Mouse (Mus musculus) MEL (cell line): ENCODE data around the gene Samd4. TPM values are rescaled to one million over a fixed set of nuclear protein-coding genes. Genes with fewer than 3 reads are reported as not detected.

Experiments used
- DNase-seq: peaks from one replicate; pipeline ENCODE4 v3.0.0; 2011; ENCODE audit warnings: low read depth, low spot score
- H3K27ac ChIP-seq: 2 replicates; pipeline ENCODE4 v1.5.1; 2012; ENCODE audit warnings: low read depth, mild to moderate bottlenecking, control low read depth, low read length, moderate library complexity; ENCODE audit not compliant: control insufficient read depth
- H3K27me3 ChIP-seq, 2 experiments: fragments of 150-350 bp in 1 of 2; sonication (generic) in 1 of 2; 2 replicates each; pipeline ENCODE4 v1.6.1; 2012; ENCODE audit warnings: low read length in 2 of 2, mild to moderate bottlenecking in 2 of 2, improper control_type of control experiment in 1 of 2, moderate library complexity in 1 of 2; ENCODE audit not compliant: insufficient read depth in 2 of 2, control insufficient read depth in 1 of 2
- H3K36me3 ChIP-seq, 2 experiments: 2 replicates each; pipeline ENCODE4 v1.6.1; 2012 to 2014; ENCODE audit warnings: low read length in 2 of 2, improper control_type of control experiment in 1 of 2, inconsistent platforms in 1 of 2, mild to moderate bottlenecking in 1 of 2; ENCODE audit not compliant: insufficient read depth in 2 of 2, control insufficient read depth in 1 of 2
- H3K4me1 ChIP-seq, 2 experiments: fragments of 150-350 bp in 1 of 2; sonication (generic) in 1 of 2; 2 replicates each; pipeline ENCODE4 v1.6.1; 2012; ENCODE audit warnings: low read length in 2 of 2, improper control_type of control experiment in 1 of 2, mild to moderate bottlenecking in 1 of 2; ENCODE audit not compliant: insufficient read depth in 2 of 2, control insufficient read depth in 1 of 2
- H3K4me3 ChIP-seq, 2 experiments: fragments of 150-350 bp in 1 of 2; sonication (generic) in 1 of 2; 2 replicates each; pipeline ENCODE4 v1.5.1; 2012; ENCODE audit warnings: low read depth in 2 of 2, low read length in 2 of 2, mild to moderate bottlenecking in 2 of 2, moderate library complexity in 2 of 2, control low read depth in 1 of 2, improper control_type of control experiment in 1 of 2; ENCODE audit not compliant: control insufficient read depth in 1 of 2, insufficient read depth in 1 of 2
- H3K79me2 ChIP-seq: 2 replicates; pipeline ENCODE4 v1.6.1; 2012; ENCODE audit warnings: mild to moderate bottlenecking, low read length, moderate library complexity; ENCODE audit not compliant: control insufficient read depth, poor library complexity, insufficient read depth
- H3K9ac ChIP-seq: 2 replicates; pipeline ENCODE4 v1.6.1; 2012; ENCODE audit warnings: low read depth, mild to moderate bottlenecking, control low read depth, low read length, moderate library complexity; ENCODE audit not compliant: control insufficient read depth, poor library complexity, severe bottlenecking
- H3K9me3 ChIP-seq: fragments of 150-350 bp; sonication (generic); replicated peaks from 2 replicates; pipeline ENCODE4 v1.6.1; 2012; ENCODE audit warnings: mild to moderate bottlenecking, low read length, improper control_type of control experiment, moderate library complexity; ENCODE audit not compliant: insufficient read depth
- CHD2 ChIP-seq: IDR thresholded peaks from 2 replicates; pipeline ENCODE4 v1.6.1; 2011; ENCODE audit warnings: low read length, improper control_type of control experiment
- E2F4 ChIP-seq: IDR thresholded peaks from 2 replicates; pipeline ENCODE4 v1.6.1; 2011; ENCODE audit warnings: low read depth, low read length, improper control_type of control experiment, borderline replicate concordance
- ETS1 ChIP-seq: IDR thresholded peaks from 2 replicates; pipeline ENCODE4 v1.6.1; 2012; ENCODE audit warnings: low read depth, mild to moderate bottlenecking, inconsistent platforms, low read length, improper control_type of control experiment, moderate library complexity
- GABPA ChIP-seq: IDR thresholded peaks from 2 replicates; pipeline ENCODE4 v1.6.1; 2012; ENCODE audit warnings: low read depth, mild to moderate bottlenecking, inconsistent platforms, low read length, improper control_type of control experiment, moderate library complexity
- GATA1 ChIP-seq: IDR thresholded peaks from 2 replicates; pipeline ENCODE4 v1.6.1; 2011; ENCODE audit warnings: low read depth, low read length, improper control_type of control experiment
- HCFC1 ChIP-seq: IDR thresholded peaks from 2 replicates; pipeline ENCODE4 v1.6.1; 2012; ENCODE audit warnings: low read depth, mild to moderate bottlenecking, inconsistent platforms, low read length, improper control_type of control experiment, moderate library complexity
- MAX ChIP-seq: IDR thresholded peaks from 2 replicates; pipeline ENCODE4 v1.6.1; 2011; ENCODE audit warnings: low read length, improper control_type of control experiment
- MAZ ChIP-seq: IDR thresholded peaks from 2 replicates; pipeline ENCODE4 v1.6.1; 2012; ENCODE audit warnings: low read depth, mild to moderate bottlenecking, inconsistent platforms, low read length, improper control_type of control experiment
- MYB ChIP-seq: IDR thresholded peaks from 2 replicates; pipeline ENCODE4 v1.6.1; 2011; ENCODE audit warnings: mild to moderate bottlenecking, low read depth, low read length, improper control_type of control experiment
- MYC ChIP-seq: IDR thresholded peaks from 2 replicates; pipeline ENCODE4 v1.6.1; 2011; ENCODE audit warnings: low read depth, mild to moderate bottlenecking, low read length, improper control_type of control experiment, moderate library complexity
- NELFE ChIP-seq: IDR thresholded peaks from 2 replicates; pipeline ENCODE4 v1.6.1; 2011; ENCODE audit warnings: low read depth, low read length, improper control_type of control experiment
- NRF1 ChIP-seq: IDR thresholded peaks from 2 replicates; pipeline ENCODE4 v1.6.1; 2014; ENCODE audit warnings: low read depth, mild to moderate bottlenecking, inconsistent platforms, low read length, improper control_type of control experiment, moderate library complexity; ENCODE audit not compliant: poor library complexity, insufficient read depth, severe bottlenecking
- RCOR1 ChIP-seq: IDR thresholded peaks from 2 replicates; pipeline ENCODE4 v1.6.1; 2012; ENCODE audit warnings: low read depth, mild to moderate bottlenecking, inconsistent platforms, low read length, improper control_type of control experiment
- SIN3A ChIP-seq: IDR thresholded peaks from 2 replicates; pipeline ENCODE4 v1.6.1; 2012; ENCODE audit warnings: low read length, improper control_type of control experiment, inconsistent platforms
- TAL1 ChIP-seq: IDR thresholded peaks from 2 replicates; pipeline ENCODE4 v1.6.1; 2012; ENCODE audit warnings: mild to moderate bottlenecking, inconsistent platforms, low read length, moderate library complexity, mixed read lengths
- TBP ChIP-seq: IDR thresholded peaks from 2 replicates; pipeline ENCODE4 v1.8.0; 2011; ENCODE audit warnings: low read depth, low read length, improper control_type of control experiment
- TCF12 ChIP-seq: IDR thresholded peaks from 2 replicates; pipeline ENCODE4 v1.6.1; 2014; ENCODE audit warnings: low read depth, mild to moderate bottlenecking, inconsistent platforms, low read length, improper control_type of control experiment, moderate library complexity
- UBTF ChIP-seq: IDR thresholded peaks from 2 replicates; pipeline ENCODE4 v1.6.1; 2012; ENCODE audit warnings: low read depth, mild to moderate bottlenecking, inconsistent platforms, low read length, improper control_type of control experiment, moderate library complexity, borderline replicate concordance; ENCODE audit not compliant: insufficient read depth
- USF1 ChIP-seq: IDR thresholded peaks from 2 replicates; pipeline ENCODE4 v1.6.1; 2014; ENCODE audit warnings: low read depth, mild to moderate bottlenecking, inconsistent platforms, low read length, improper control_type of control experiment, moderate library complexity
- ZMIZ1 ChIP-seq: IDR thresholded peaks from 2 replicates; pipeline ENCODE4 v1.6.1; 2012; ENCODE audit warnings: low read depth, mild to moderate bottlenecking, inconsistent platforms, low read length, improper control_type of control experiment, moderate library complexity
- polyA plus RNA-seq, 2 experiments: library from polyadenylated mRNA; stranded (reverse) in 1 of 2; unstranded in 1 of 2; fragments of >175 nt in 1 of 2; fragments of >200 nt in 1 of 2; gene quantifications; 2 replicates each; pipeline versions ENCODE4 v1.2.1 to v1.2.4; 2012; ENCODE audit warnings: low replicate concordance in 2 of 2, low read depth in 1 of 2; ENCODE audit not compliant: insufficient read length in 2 of 2, insufficient read depth in 1 of 2, missing spikeins in 1 of 2
- total RNA-seq: library from RNA; depleted of rRNA; stranded (reverse); fragments of 300-350 nt; gene quantifications from 2 replicates; pipeline ENCODE4 v1.2.3, GENCODE M21; 2012

The Samd4 gene
- total and polyA plus RNA-seq, 3 experiments, result 0.04 to 0.08 TPM; not detected in 1

DNA sequence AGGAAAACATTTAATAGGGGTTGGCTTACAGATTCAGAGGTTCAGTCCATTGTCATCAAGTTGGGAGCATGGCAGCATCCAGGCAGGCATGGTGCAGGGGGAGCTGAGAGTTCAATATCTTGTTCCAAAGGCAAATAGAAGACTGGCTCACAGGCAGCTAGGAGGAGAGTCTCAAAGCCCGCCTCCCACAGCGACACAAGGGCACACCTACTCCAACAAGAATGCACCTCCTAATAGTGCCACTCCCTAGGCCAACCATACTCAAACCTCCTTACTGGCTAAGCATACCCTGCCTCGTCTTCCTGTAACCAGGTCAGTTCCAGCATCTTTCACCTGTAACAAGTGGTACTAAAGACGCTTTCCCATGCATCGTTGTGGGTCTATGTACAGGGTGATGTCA is 245.3 kb downstream of the Samd4 start:
- H3K4me1 ChIP-seq, result no peaks in the 10 kb centered on the region
- peaks cover 0 to 2% of the 10 kb centered on the region in 2 experiments; a peak in 1 of 4 replicates for H3K27me3 ChIP-seq
- no peak overlapping the region for H3K4me3 ChIP-seq
- H3K9me3 ChIP-seq, result no peaks in the 10 kb centered on the region
- no peaks in the 10 kb centered on the region for H3K36me3 ChIP-seq
- no peak for DNase-seq
- H3K79me2 ChIP-seq, result no peaks in the 10 kb centered on the region
- no peak overlapping the region for H3K27ac ChIP-seq
- TF ChIP-seq HCFC1 (no peak), MAZ (no peak), SIN3A (no peak), TCF12 (no peak), USF1 (no peak), CHD2 (no peak), GATA1 (no peak), MYB (no peak), NELFE (no peak), TBP (no peak), ZMIZ1 (no peak), RCOR1 (no peak), NRF1 (no peak), GABPA (no peak), UBTF (no peak), MYC (no peak), E2F4 (no peak), ETS1 (no peak), MAX (no peak), TAL1 (no peak)
- no peak overlapping the region for H3K9ac ChIP-seq

DNA sequence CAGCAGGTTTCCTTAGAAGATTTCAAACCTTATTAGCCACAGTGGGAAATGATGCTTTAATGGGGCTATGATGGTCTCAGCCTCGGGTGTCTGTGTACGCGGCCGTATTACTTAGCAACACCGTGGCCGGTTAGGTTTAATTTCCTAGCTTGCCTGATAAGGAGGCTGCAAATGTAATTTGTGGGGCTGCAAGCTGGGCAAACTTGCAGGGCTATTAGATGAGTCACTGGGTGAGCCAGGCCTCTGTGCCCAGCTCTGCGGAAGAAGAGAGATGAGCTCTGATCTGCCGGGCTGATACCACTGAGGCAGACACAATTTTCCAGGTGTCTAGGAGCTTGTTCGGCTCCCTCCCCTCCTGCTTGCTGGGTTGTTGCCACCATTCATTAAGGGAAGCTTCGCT is 251.3 kb downstream of the Samd4 start:
- Histone ChIP-seq H3K27me3 (no peaks in the 10 kb centered on the region), H3K36me3 (peaks cover 0 to 2% of the 10 kb centered on the region in 2 experiments; a peak in 1 of 4 replicates), H3K79me2 (no peaks in the 10 kb centered on the region), H3K9me3 (no peaks in the 10 kb centered on the region), H3K4me3 (no peak overlapping the region), H3K27ac (no peak overlapping the region), H3K9ac (no peak overlapping the region), H3K4me1 (0 out of 4 replicates have a peak, but pooled peaks cover 2 to 4% of the 10 kb centered on the region in 2 experiments)
- 0 out of 2 replicates have a peak, but pooled peaks have one; percentile 29 for TF ChIP-seq GATA1
- no peak for TF ChIP-seq USF1
- peak; percentile 15 for DNase-seq
